Mouse (Mus musculus): ENCODE measurements around the gene Tex12.

- TF ChIP-seq CTCF (IDR thresholded peaks at IDR 0.05; ENCODE audit: borderline replicate concordance, extremely low read depth, insufficient read depth, insufficient read length) (no peak), POLR2A (IDR thresholded peaks at IDR 0.05; ENCODE audit: borderline replicate concordance, extremely low read depth, insufficient read depth, insufficient read length, poor library complexity, severe bottlenecking) (no peak)
Measured at GRCm38 (mm10) chr9:50567372-50567771, 6.2 kb upstream of the Tex12 start.

All from brain, embryonic 14.5 days (tissue).